Mouse (Mus musculus) heart, adult 2 months (tissue): ENCODE measurements around the gene Slc9a9.

Experiments
- CTCF ChIP-seq: fragments of 200-600 bp; IDR thresholded peaks from 2 replicates; pipeline ENCODE4 v1.8.1; 2022; ENCODE audit warnings: antibody characterized with exemption, mild to moderate bottlenecking, moderate library complexity
- EP300 ChIP-seq: fragments of 200-500 bp; IDR thresholded peaks from 2 replicates; pipeline ENCODE4 v1.6.1; 2011; ENCODE audit warnings: low read depth, low read length, control low read depth; ENCODE audit not compliant: insufficient read depth
- POLR2A ChIP-seq: fragments of 200-500 bp; IDR thresholded peaks from 2 replicates; pipeline ENCODE4 v1.6.1; 2011; ENCODE audit warnings: mild to moderate bottlenecking, low read depth, low read length, control low read depth; ENCODE audit not compliant: insufficient read depth

- TF ChIP-seq POLR2A (no peak), CTCF (no peak), EP300 (no peak)
Measured at GRCm38 (mm10) chr9:94969131-94969530, 299.4 kb downstream of the Slc9a9 start.
